Mouse (Mus musculus) ES-E14 (cell line): ENCODE results near the gene Ccdc116. TPM values are rescaled to one million over a fixed set of nuclear protein-coding genes. Genes with fewer than 3 reads are reported as not detected.

Experiments
- DNase-seq: peaks from one replicate; pipeline ENCODE4 v3.0.0-alpha.2; 2013; ENCODE audit warnings: low read depth, low spot score
- H3K27ac ChIP-seq: 2 replicates; pipeline ENCODE4 v1.5.1; 2012; ENCODE audit warnings: low read depth, mild to moderate bottlenecking, low read length, moderate library complexity, mixed read lengths; ENCODE audit not compliant: poor library complexity, insufficient read depth, severe bottlenecking
- H3K36me3 ChIP-seq: 2 replicates; pipeline ENCODE4 v1.6.1; 2012; ENCODE audit warnings: mild to moderate bottlenecking, low read length, moderate library complexity, mixed read lengths; ENCODE audit not compliant: control insufficient read depth, poor library complexity, insufficient read depth, severe bottlenecking
- H3K4me1 ChIP-seq, 2 experiments: fragments of 150-350 bp in 1 of 2; sonication (generic) in 1 of 2; 2 replicates each; pipeline ENCODE4 v1.6.1; 2012; ENCODE audit warnings: low read length in 2 of 2, mild to moderate bottlenecking in 1 of 2, mixed read lengths in 1 of 2; ENCODE audit not compliant: control insufficient read depth in 2 of 2, insufficient read depth in 2 of 2, poor library complexity in 1 of 2
- H3K4me3 ChIP-seq, 2 experiments: fragments of 150-350 bp in 1 of 2; sonication (generic) in 1 of 2; 2 replicates each; pipeline ENCODE4 v1.5.1; 2012; ENCODE audit warnings: low read length in 2 of 2, low read depth in 1 of 2, mild to moderate bottlenecking in 1 of 2, mixed read lengths in 1 of 2; ENCODE audit not compliant: insufficient read depth in 1 of 2, poor library complexity in 1 of 2, severe bottlenecking in 1 of 2
- H3K9ac ChIP-seq: 2 replicates; pipeline ENCODE4 v1.6.1; 2012; ENCODE audit warnings: low read depth, mild to moderate bottlenecking, low read length, mixed read lengths; ENCODE audit not compliant: poor library complexity, insufficient read depth, severe bottlenecking
- H3K9me3 ChIP-seq: fragments of 150-350 bp; sonication (generic); 2 replicates; pipeline ENCODE4 v1.6.1; 2012; ENCODE audit warnings: low read depth, mild to moderate bottlenecking, low read length; ENCODE audit not compliant: control insufficient read depth, insufficient read depth
- CHD2 ChIP-seq: IDR thresholded peaks from 2 replicates; pipeline ENCODE4 v1.6.1; 2014; ENCODE audit warnings: mild to moderate bottlenecking, low read depth, low read length, inconsistent platforms
- HCFC1 ChIP-seq: IDR thresholded peaks from 2 replicates; pipeline ENCODE4 v1.6.1; 2012; ENCODE audit warnings: low read length, inconsistent platforms, borderline replicate concordance; ENCODE audit not compliant: insufficient read depth
- MAFK ChIP-seq: IDR thresholded peaks from 2 replicates; pipeline ENCODE4 v1.6.1; 2014; ENCODE audit warnings: mild to moderate bottlenecking, low read depth, low read length, inconsistent platforms; ENCODE audit not compliant: insufficient read depth
- ZC3H11A ChIP-seq: IDR thresholded peaks from 2 replicates; pipeline ENCODE4 v1.6.1; 2012; ENCODE audit warnings: low read depth, mild to moderate bottlenecking, inconsistent platforms, low read length, borderline replicate concordance
- ZNF384 ChIP-seq: IDR thresholded peaks from 2 replicates; pipeline ENCODE4 v1.6.1; 2012; ENCODE audit warnings: low read depth, low read length, inconsistent platforms
- in situ Hi-C, 2 experiments: fragments of 600-800 bp; cut with MboI; formaldehyde crosslinking; loops; one replicate each; pipeline ENCODE4 v1.15.1; 2025; ENCODE audit warnings: low sequenced_read_pairs in 2 of 2, inconsistent platforms in 1 of 2; ENCODE audit not compliant: unreplicated experiment in 2 of 2
- total RNA-seq: library from RNA; depleted of rRNA; stranded (reverse); fragments of 300-350 nt; gene quantifications from 2 replicates; pipeline ENCODE4 v1.2.3, GENCODE M21; 2012

Gene Ccdc116
- total RNA-seq, 1 experiment: 4.4 TPM

DNA sequence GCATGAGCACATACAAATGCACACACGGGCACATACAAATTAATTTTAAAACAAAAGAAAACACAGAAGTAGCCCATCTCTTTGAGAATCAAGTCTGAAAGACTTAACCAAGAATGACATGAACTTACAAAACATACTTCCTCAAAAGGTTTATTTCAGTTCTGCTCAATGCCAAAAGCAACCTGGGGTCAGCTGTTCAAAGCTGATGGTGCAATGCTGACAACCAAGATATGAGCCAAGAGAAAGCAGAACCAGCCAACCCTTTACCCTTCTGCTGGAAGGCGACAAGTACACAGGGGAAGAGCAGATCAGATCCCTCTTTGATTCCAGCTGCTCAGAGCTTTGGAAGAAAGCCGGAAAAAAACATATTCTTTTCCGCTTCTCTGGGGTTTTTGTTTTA, 34.4 kb upstream of the Ccdc116 start:
- DNase-seq: no peak
- no peak for TF ChIP-seq CHD2
- TF ChIP-seq ZC3H11A: no peak
- no peak for TF ChIP-seq ZNF384
- TF ChIP-seq MAFK: no peak
- TF ChIP-seq HCFC1: no peak
- H3K27ac ChIP-seq: no peak overlapping the region

GRCm38 (mm10) chr16:17179706-17180105, 32.7 kb upstream of the Ccdc116 start:
- H3K36me3 ChIP-seq: peaks cover 4% of the 10 kb centered on the region

More for the DNA sequence above, 34.4 kb upstream of the Ccdc116 start:
- peaks cover 0 to 4% of the 10 kb centered on the region in 2 experiments; a peak in 1 of 4 replicates for H3K4me1 ChIP-seq
- H3K9me3 ChIP-seq: no peaks in the 10 kb centered on the region
- H3K36me3 ChIP-seq: peaks cover 8% of the 10 kb centered on the region
- H3K4me3 ChIP-seq: no peak overlapping the region
- in situ Hi-C loops: no loop called here
- no peak overlapping the region for H3K9ac ChIP-seq

DNA sequence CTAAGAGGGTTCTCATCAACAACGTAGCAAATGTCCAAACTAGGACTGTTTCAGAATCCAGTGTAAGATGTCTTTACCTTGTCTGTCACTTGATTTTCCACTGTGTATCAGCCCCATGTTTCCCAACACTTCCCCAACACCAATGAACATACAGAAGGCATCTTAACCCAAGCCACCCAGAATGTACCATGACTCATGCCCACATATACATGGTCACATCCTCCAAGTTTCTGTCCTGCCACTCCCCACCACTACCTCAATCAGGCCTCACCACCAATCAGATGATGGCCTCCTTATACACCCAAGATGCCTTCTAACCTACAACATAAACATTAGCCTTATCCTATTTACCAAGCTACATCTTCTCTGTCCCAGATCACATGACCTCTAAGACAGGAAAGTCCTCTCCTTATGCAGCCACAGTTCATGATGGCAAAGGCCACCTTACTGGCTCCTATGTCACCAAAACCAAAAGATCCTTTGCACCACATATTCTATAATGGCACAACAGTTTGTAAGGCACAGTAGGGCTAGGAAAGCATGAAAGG, 30.7 kb upstream of the Ccdc116 start:
- no peaks in the 10 kb centered on the region for H3K9me3 ChIP-seq
- H3K4me1 ChIP-seq: peaks cover 0 to 2% of the 10 kb centered on the region in 2 experiments; a peak in 1 of 4 replicates
- in situ Hi-C loops: no loop called here
- peaks cover 5% of the 10 kb centered on the region for H3K36me3 ChIP-seq
- TF ChIP-seq ZNF384 (no peak), MAFK (no peak), CHD2 (no peak), ZC3H11A (no peak), HCFC1 (no peak)
- H3K9ac ChIP-seq: no peak overlapping the region
- no peak overlapping the region for H3K27ac ChIP-seq
- H3K4me3 ChIP-seq: no peak overlapping the region
- no peak for DNase-seq

More at GRCm38 (mm10) chr16:17179706-17180105, 32.7 kb upstream of the Ccdc116 start:
- peaks cover 0 to 2% of the 10 kb centered on the region in 2 experiments; a peak in 1 of 4 replicates for H3K4me1 ChIP-seq
- H3K9me3 ChIP-seq: no peaks in the 10 kb centered on the region
- in situ Hi-C loops: no loop called here
- H3K4me3 ChIP-seq: no peak overlapping the region
- no peak overlapping the region for H3K27ac ChIP-seq
- no peak for DNase-seq
- no peak for TF ChIP-seq ZNF384
- no peak for TF ChIP-seq MAFK
- TF ChIP-seq HCFC1: no peak
- TF ChIP-seq ZC3H11A: no peak
- TF ChIP-seq CHD2: no peak
- no peak overlapping the region for H3K9ac ChIP-seq

GRCm38 (mm10) chr16:17175765-17176164, 28.7 kb upstream of the Ccdc116 start:
- no peak for DNase-seq
- H3K4me3 ChIP-seq: no peak overlapping the region
- no peaks in the 10 kb centered on the region for H3K9me3 ChIP-seq
- peaks cover 7% of the 10 kb centered on the region for H3K36me3 ChIP-seq
- H3K27ac ChIP-seq: no peak overlapping the region
- no peaks in the 10 kb centered on the region for H3K4me1 ChIP-seq
- TF ChIP-seq ZNF384: no peak
- TF ChIP-seq MAFK: no peak
- TF ChIP-seq HCFC1: no peak
- no peak for TF ChIP-seq CHD2
- TF ChIP-seq ZC3H11A: no peak
- H3K9ac ChIP-seq: no peak overlapping the region
- in situ Hi-C loops: no loop called here
